Mouse (Mus musculus): ENCODE data around the gene Trub1. TPM values are rescaled to one million over a fixed set of nuclear protein-coding genes. Genes with fewer than 3 reads are reported as not detected.
A peak's percentile ranks its signal among the peaks of the same experiment; 100 is the strongest.

Gene Trub1
- polyA plus RNA-seq, 1 experiment from 2014 or later = 13.7 TPM

DNA sequence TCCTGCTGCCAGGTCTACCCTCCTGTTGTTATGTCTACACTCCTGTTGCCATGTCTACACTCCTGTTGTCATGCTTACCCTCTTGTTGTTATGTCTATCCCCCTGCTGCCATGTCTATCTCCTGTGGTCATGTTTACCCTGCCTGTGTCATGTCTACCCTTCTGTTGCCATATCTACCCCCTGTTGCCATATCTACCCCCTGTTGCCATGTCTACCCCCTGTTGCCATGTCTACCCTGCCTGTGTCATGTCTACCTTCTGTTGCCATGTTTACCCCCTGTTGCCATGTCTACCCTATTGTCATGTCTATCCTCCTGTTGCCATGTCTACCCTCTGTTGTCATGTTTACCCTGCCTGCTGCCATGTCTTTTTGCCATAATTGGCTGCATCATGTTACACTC lies 69.0 kb downstream of the Trub1 start:
- ATAC-seq = no peak
- Histone ChIP-seq H3K27ac (ENCODE audit: low read depth, low read length) (no peak overlapping the region), H3K36me3 (ENCODE audit: control insufficient read depth, insufficient read depth, low read length) (no peaks in the 10 kb centered on the region), H3K4me2 (ENCODE audit: low read length) (no peak overlapping the region), H3K9me3 (ENCODE audit: control insufficient read depth, low read length) (no peaks in the 10 kb centered on the region), H3K27me3 (replicated peaks; ENCODE audit: control insufficient read depth, insufficient read depth, low read length) (no peaks in the 10 kb centered on the region), H3K4me3 (ENCODE audit: low read length) (no peak overlapping the region), H3K4me1 (ENCODE audit: control insufficient read depth, insufficient read depth, low read depth, low read length) (no peaks in the 10 kb centered on the region), H3K9ac (ENCODE audit: low read depth, low read length) (no peak overlapping the region)

DNA sequence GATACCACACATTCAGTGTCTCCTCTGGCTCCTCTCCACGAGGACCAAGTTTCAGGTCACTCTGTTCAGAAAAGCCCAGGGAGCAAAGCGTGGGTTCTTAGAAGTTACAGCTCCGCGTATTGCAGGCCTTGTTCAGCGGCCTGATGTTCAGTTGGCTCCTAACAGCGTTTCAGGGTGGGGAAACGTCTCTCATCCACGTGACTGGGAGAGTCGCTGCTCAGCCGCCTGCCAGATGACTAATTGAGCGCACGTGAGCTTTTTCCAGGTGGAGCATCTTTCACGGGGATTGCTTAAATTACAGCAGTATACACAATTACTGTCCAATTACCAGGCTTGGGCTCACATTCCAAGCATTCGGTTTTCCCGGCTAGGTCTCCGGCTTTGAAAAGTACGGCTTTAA lies 70.7 kb downstream of the Trub1 start:
- WGBS = 59% methylated on average over 17 of the region's 17 CpGs

DNA sequence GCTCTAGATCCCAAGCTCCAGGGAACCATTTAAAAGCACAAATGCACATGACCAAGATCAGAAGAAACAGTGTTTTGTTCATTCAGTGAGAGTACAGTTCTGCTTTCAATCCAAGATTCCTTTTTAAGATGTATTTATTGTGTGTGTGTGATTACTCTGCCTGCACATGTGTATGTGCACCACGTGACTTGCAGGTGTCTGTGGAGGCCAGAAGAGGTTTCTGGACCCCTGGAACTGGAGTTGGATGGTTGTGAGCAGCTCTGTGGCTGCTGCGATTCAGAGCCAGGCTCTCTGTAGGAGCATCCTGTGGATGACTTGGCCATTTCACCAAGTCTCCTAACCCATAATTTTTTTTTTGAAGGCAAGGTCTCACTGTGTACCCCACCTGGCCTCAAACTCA lies 73.0 kb downstream of the Trub1 start:
- Histone ChIP-seq H3K4me1 (ENCODE audit: control insufficient read depth, insufficient read depth, low read depth, low read length) (no peaks in the 10 kb centered on the region), H3K36me3 (ENCODE audit: control insufficient read depth, insufficient read depth, low read length) (no peaks in the 10 kb centered on the region), H3K27ac (ENCODE audit: low read depth, low read length) (no peak overlapping the region), H3K9ac (ENCODE audit: low read depth, low read length) (no peak overlapping the region), H3K4me3 (ENCODE audit: low read length) (no peak overlapping the region), H3K4me2 (ENCODE audit: low read length) (no peak overlapping the region), H3K27me3 (replicated peaks; ENCODE audit: control insufficient read depth, insufficient read depth, low read length) (no peaks in the 10 kb centered on the region), H3K9me3 (ENCODE audit: control insufficient read depth, low read length) (no peaks in the 10 kb centered on the region)
- 77% methylated on average over 2 of the region's 2 CpGs for WGBS
- ATAC-seq = no peak

More for the DNA sequence above, 70.7 kb downstream of the Trub1 start:
- Histone ChIP-seq H3K4me2 (ENCODE audit: low read length) (no peak overlapping the region), H3K36me3 (ENCODE audit: control insufficient read depth, insufficient read depth, low read length) (no peaks in the 10 kb centered on the region), H3K4me1 (ENCODE audit: control insufficient read depth, insufficient read depth, low read depth, low read length) (no peaks in the 10 kb centered on the region), H3K9me3 (ENCODE audit: control insufficient read depth, low read length) (no peaks in the 10 kb centered on the region), H3K27me3 (replicated peaks; ENCODE audit: control insufficient read depth, insufficient read depth, low read length) (no peaks in the 10 kb centered on the region), H3K9ac (ENCODE audit: low read depth, low read length) (no peak overlapping the region), H3K4me3 (ENCODE audit: low read length) (no peak overlapping the region), H3K27ac (ENCODE audit: low read depth, low read length) (no peak overlapping the region)
- ATAC-seq = peak; percentile 30; the same call in 1 of the 2 replicates

DNA sequence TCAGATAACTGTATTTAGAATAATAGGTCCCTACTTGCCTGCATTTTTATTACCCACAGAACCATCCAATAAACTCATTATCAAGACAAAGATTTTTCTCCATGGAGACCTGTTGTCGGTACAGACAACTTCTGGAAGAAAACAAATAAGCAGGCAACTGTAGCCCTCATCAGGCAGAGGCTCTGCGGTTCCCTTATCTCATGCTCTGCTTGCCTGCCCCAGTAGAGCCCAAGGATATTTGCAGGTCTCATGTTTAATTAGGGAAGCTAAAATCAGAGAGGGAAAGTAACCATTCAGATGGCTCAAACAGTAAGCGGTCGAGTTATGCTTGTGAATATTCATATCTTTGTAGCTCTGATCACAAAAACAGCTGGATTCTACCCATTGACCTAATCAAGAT lies 77.5 kb downstream of the Trub1 start:
- H3K36me3 ChIP-seq (ENCODE audit: control insufficient read depth, insufficient read depth, low read length) = no peaks in the 10 kb centered on the region
- no peaks in the 10 kb centered on the region; the same call in 1 of the 2 replicates for H3K9me3 ChIP-seq (ENCODE audit: control insufficient read depth, low read length)
- no peak overlapping the region for H3K9ac ChIP-seq (ENCODE audit: low read depth, low read length)
- H3K27me3 ChIP-seq (replicated peaks; ENCODE audit: control insufficient read depth, insufficient read depth, low read length) = no peaks in the 10 kb centered on the region
- H3K4me3 ChIP-seq (ENCODE audit: low read length) = no peak overlapping the region
- H3K4me2 ChIP-seq (ENCODE audit: low read length) = no peak overlapping the region
- no peak for ATAC-seq
- no peak overlapping the region for H3K27ac ChIP-seq (ENCODE audit: low read depth, low read length)
- no peaks in the 10 kb centered on the region for H3K4me1 ChIP-seq (ENCODE audit: control insufficient read depth, insufficient read depth, low read depth, low read length)
- 85% methylated on average over 4 of the region's 4 CpGs for WGBS

DNA sequence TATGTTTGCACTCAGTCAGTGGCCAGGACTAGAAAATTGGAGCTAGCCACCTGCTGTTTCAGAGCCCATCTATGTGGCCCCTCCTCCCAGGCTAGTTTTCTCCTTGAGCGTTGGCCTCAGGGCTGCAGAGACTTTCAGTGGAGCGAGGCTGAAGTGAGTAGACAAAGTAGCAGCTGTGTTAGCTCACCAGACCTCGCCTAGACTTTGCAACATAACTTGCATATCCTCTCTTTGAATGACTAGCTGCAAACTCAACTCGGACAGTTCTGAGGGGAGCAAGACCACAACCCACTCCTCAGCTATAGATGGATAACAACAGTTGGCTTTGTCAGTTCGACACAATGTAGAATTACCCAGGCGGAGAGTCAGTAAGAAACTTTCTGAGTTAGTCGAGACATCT lies 81.5 kb downstream of the Trub1 start:
- H3K36me3 ChIP-seq (ENCODE audit: control insufficient read depth, insufficient read depth, low read length) = no peaks in the 10 kb centered on the region
- no peak overlapping the region for H3K27ac ChIP-seq (ENCODE audit: low read depth, low read length)
- no peaks in the 10 kb centered on the region for H3K27me3 ChIP-seq (replicated peaks; ENCODE audit: control insufficient read depth, insufficient read depth, low read length)
- H3K4me3 ChIP-seq (ENCODE audit: low read length) = no peak overlapping the region
- no peak overlapping the region for H3K4me2 ChIP-seq (ENCODE audit: low read length)
- ATAC-seq = no peak
- H3K4me1 ChIP-seq (ENCODE audit: control insufficient read depth, insufficient read depth, low read depth, low read length) = no peaks in the 10 kb centered on the region; the same call in none of the 2 replicates
- 76% methylated on average over 7 of the region's 7 CpGs for WGBS
- no peaks in the 10 kb centered on the region; the same call in 1 of the 2 replicates for H3K9me3 ChIP-seq (ENCODE audit: control insufficient read depth, low read length)
- H3K9ac ChIP-seq (ENCODE audit: low read depth, low read length) = no peak overlapping the region

DNA sequence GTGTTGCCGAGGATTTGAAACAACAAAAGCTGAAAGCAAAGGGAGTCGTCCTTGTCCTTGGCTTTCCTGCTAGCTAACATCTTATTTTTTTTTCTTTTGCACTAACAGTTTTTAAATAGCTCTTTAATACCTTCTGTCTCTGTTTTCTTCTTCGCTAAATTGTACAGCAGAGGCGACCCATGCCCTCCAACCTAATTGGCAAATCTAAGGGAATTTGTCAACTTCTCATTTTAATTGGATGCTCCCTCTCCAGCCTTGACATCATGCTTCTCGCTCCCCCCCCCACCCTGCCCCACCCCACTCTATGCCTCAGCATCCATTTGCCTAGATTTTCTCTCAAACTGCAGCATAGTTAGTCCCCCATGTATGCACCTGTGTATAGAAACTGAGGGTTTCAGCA lies 83.8 kb downstream of the Trub1 start:
- no peak for ATAC-seq
- no peaks in the 10 kb centered on the region for H3K36me3 ChIP-seq (ENCODE audit: control insufficient read depth, insufficient read depth, low read length)
- no peak overlapping the region for H3K4me2 ChIP-seq (ENCODE audit: low read length)
- H3K4me1 ChIP-seq (ENCODE audit: control insufficient read depth, insufficient read depth, low read depth, low read length) = no peaks in the 10 kb centered on the region; the same call in none of the 2 replicates
- H3K4me3 ChIP-seq (ENCODE audit: low read length) = no peak overlapping the region
- H3K9me3 ChIP-seq (ENCODE audit: control insufficient read depth, low read length) = no peaks in the 10 kb centered on the region; the same call in 1 of the 2 replicates
- WGBS = 41% methylated on average over 5 of the region's 5 CpGs
- H3K9ac ChIP-seq (ENCODE audit: low read depth, low read length) = no peak overlapping the region
- H3K27me3 ChIP-seq (replicated peaks; ENCODE audit: control insufficient read depth, insufficient read depth, low read length) = no peaks in the 10 kb centered on the region
- no peak overlapping the region for H3K27ac ChIP-seq (ENCODE audit: low read depth, low read length)

DNA sequence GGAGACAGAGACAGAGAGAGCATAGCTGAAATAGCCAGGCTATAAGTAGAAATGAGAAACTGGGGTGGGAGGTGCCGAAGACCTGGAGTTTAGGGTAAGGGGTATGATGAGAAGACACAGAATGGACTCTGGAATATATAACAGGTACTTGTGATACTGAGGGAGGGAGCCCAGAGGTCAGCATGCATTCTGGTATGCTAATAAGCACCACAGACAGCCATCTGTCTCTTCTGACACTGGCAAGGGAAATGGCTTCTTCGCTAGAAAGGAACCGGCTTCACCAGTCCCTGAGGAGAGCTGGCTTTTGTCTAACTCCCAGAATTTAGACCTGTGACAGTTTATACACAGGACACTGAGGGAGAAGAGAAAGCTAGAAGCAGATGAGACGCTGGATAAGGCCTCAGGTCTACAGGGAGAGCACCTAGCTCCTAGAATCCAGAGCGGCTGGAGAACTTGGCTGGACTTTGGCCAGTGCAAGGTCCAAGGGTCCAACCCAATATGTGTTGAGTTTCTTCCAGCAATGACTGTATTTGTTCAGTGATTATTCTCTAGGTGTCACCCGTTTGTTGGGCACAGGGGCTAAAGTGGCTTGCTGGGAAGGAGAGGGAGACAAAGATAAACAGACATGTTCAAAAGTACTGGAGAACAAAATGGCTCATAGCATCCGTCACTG lies 84.9 kb downstream of the Trub1 start:
- Histone ChIP-seq H3K4me2 (ENCODE audit: low read length) (no peak overlapping the region), H3K27me3 (replicated peaks; ENCODE audit: control insufficient read depth, insufficient read depth, low read length) (no peaks in the 10 kb centered on the region), H3K4me1 (ENCODE audit: control insufficient read depth, insufficient read depth, low read depth, low read length) (no peaks in the 10 kb centered on the region; the same call in none of the 2 replicates), H3K27ac (ENCODE audit: low read depth, low read length) (no peak overlapping the region), H3K4me3 (ENCODE audit: low read length) (no peak overlapping the region), H3K36me3 (ENCODE audit: control insufficient read depth, insufficient read depth, low read length) (no peaks in the 10 kb centered on the region), H3K9me3 (ENCODE audit: control insufficient read depth, low read length) (no peaks in the 10 kb centered on the region; the same call in 1 of the 2 replicates), H3K9ac (ENCODE audit: low read depth, low read length) (no peak overlapping the region)
- 55% methylated on average over 7 of the region's 7 CpGs for WGBS
- 0 out of 2 replicates have a peak, but pooled peaks have one; percentile 40 for ATAC-seq

DNA sequence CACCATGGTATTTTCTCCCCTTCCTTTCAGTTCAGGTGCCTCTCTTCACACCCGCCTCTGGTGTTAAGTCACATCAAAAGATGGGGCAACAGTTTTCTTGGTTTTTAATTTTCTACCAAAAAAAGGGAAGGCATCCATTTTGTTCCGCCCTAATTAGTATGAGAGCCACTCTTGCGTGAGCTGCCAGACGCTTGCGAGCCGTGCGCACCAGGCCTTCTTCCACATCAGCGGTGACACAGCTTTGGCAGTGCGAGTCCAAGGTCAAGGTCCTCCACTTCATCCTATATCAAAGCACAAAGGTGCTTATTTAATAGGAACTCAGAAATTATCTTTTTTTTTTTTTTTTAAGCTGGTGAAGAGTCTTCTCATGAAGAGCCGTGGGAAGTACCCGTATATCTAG lies 87.4 kb downstream of the Trub1 start:
- no peaks in the 10 kb centered on the region for H3K27me3 ChIP-seq (replicated peaks; ENCODE audit: control insufficient read depth, insufficient read depth, low read length)
- H3K4me1 ChIP-seq (ENCODE audit: control insufficient read depth, insufficient read depth, low read depth, low read length) = peaks cover 8% of the 10 kb centered on the region
- H3K27ac ChIP-seq (ENCODE audit: low read depth, low read length) = no peak overlapping the region
- H3K4me2 ChIP-seq (ENCODE audit: low read length) = no peak overlapping the region
- no peak for ATAC-seq
- no peak overlapping the region for H3K4me3 ChIP-seq (ENCODE audit: low read length)
- no peak overlapping the region for H3K9ac ChIP-seq (ENCODE audit: low read depth, low read length)
- H3K36me3 ChIP-seq (ENCODE audit: control insufficient read depth, insufficient read depth, low read length) = no peaks in the 10 kb centered on the region
- 89% methylated on average over 11 of the region's 11 CpGs for WGBS
- H3K9me3 ChIP-seq (ENCODE audit: control insufficient read depth, low read length) = no peaks in the 10 kb centered on the region
